Mouse (Mus musculus) kidney, embryonic 15.5 days (tissue): ENCODE results near the gene Thada. TPM values are rescaled to one million over a fixed set of nuclear protein-coding genes. Genes with fewer than 3 reads are reported as not detected.

Source experiments
- ATAC-seq: fragments of 200-750 bp; cut with Nextera tagmentation; replicated peaks from 2 replicates; pipeline ENCODE4 v1.8.0; 2017; ENCODE audit warnings: moderate TSS enrichment; ENCODE audit not compliant: low FRiP score
- H3K27ac ChIP-seq: fragments of 300-500 bp; sonication (generic); 2 replicates; pipeline ENCODE4 v1.5.1; 2015; ENCODE audit warnings: mild to moderate bottlenecking, inconsistent platforms
- H3K27me3 ChIP-seq: fragments of 300-500 bp; sonication (generic); 2 replicates; pipeline ENCODE4 v1.6.1; 2015; ENCODE audit warnings: inconsistent platforms
- H3K36me3 ChIP-seq: fragments of 300-500 bp; sonication (generic); 2 replicates; pipeline ENCODE4 v1.6.1; 2015; ENCODE audit warnings: inconsistent platforms
- H3K4me1 ChIP-seq: fragments of 300-500 bp; sonication (generic); 2 replicates; pipeline ENCODE4 v1.6.1; 2015; ENCODE audit warnings: inconsistent platforms
- H3K4me2 ChIP-seq: fragments of 300-500 bp; sonication (generic); 2 replicates; pipeline ENCODE4 v1.6.1; 2015; ENCODE audit warnings: moderate library complexity, mild to moderate bottlenecking, inconsistent platforms
- H3K4me3 ChIP-seq: fragments of 300-500 bp; sonication (generic); replicated peaks from 2 replicates; pipeline ENCODE4 v1.5.1; 2015; ENCODE audit warnings: mild to moderate bottlenecking, inconsistent platforms
- H3K9ac ChIP-seq: fragments of 300-500 bp; sonication (generic); 2 replicates; pipeline ENCODE4 v1.6.1; 2015; ENCODE audit warnings: mild to moderate bottlenecking, inconsistent platforms
- H3K9me3 ChIP-seq: fragments of 300-500 bp; sonication (generic); replicated peaks from 2 replicates; pipeline ENCODE4 v1.6.1; 2016; ENCODE audit warnings: inconsistent platforms
- WGBS: fragments of 180-500 bp; shearing (Covaris S2); methylation state at CpG from one replicate; pipeline ENCODE4 v1.1.7; 2015; ENCODE audit warnings: mixed read lengths; 5-methylcytosine and 5-hydroxymethylcytosine counted together
- polyA plus RNA-seq: library from polyadenylated mRNA; unstranded; fragments of >200 nt; fragmentation: Nextera tagmentation; extraction: Ambion mirVana; gene quantifications from 2 replicates; pipeline ENCODE4 v1.2.1, GENCODE M21; 2015

Gene Thada
- polyA plus RNA-seq, 1 experiment from 2014 or later: 10.4 TPM

DNA sequence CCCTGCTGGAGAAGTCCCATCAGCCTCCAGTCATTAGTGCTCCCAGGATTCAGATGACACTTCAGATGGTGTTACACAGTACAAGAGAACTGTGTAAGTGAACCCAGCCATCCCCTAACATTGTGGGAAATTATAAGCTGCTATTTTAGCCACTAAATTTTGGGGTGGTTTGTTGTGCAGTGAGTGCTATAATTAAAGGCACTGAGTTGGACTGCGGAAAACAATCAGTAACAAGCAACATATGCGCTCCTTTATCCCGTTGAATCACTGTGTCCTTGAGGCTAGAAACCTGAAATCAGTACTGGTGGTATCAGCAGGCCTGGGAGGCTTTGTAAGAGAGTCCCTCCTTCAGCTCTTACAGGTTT, 113.2 kb downstream of the Thada start:
- Histone ChIP-seq H3K4me1 (0 out of 2 replicates have a peak, but pooled peaks cover 3% of the 10 kb centered on the region), H3K9ac (no peak overlapping the region), H3K27me3 (no peaks in the 10 kb centered on the region), H3K36me3 (peaks cover 24% of the 10 kb centered on the region), H3K4me3 (no peak overlapping the region), H3K27ac (no peak overlapping the region), H3K9me3 (no peaks in the 10 kb centered on the region), H3K4me2 (no peak overlapping the region)
- no peak for ATAC-seq
- 88% methylated on average over 3 of the region's 3 CpGs for WGBS

GRCm38 (mm10) chr17:84351912-84352789, 113.9 kb downstream of the Thada start:
- no peak overlapping the region for H3K4me2 ChIP-seq
- no peaks in the 10 kb centered on the region for H3K9me3 ChIP-seq
- peaks cover 29% of the 10 kb centered on the region for H3K36me3 ChIP-seq
- no peak overlapping the region for H3K9ac ChIP-seq
- no peaks in the 10 kb centered on the region for H3K27me3 ChIP-seq
- no peak overlapping the region for H3K4me3 ChIP-seq
- 66% methylated on average over 9 of the region's 9 CpGs for WGBS
- ATAC-seq: no peak
- H3K27ac ChIP-seq: no peak overlapping the region
- 0 out of 2 replicates have a peak, but pooled peaks cover 3% of the 10 kb centered on the region for H3K4me1 ChIP-seq

DNA sequence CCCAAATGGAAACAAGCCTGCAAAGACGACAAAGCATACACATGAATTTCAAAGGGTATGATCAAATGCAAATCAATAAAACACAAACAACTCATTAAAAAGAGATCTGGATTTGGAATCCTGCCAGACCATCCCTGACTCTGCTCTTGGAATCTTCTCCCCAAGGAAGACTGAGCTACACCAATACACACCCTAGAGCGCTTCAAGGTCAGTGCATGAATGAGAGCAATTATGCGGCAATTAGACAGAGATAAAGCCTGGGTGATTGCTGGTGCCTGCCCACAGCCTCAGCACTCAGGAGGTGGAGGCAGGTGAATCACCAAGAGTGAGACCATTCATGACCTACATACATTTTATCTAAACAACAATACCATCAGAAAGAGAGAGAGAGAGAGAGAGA, 114.7 kb downstream of the Thada start:
- ATAC-seq: no peak
- Histone ChIP-seq H3K4me1 (0 out of 2 replicates have a peak, but pooled peaks cover 3% of the 10 kb centered on the region), H3K4me3 (no peak overlapping the region), H3K4me2 (no peak overlapping the region), H3K9me3 (no peaks in the 10 kb centered on the region), H3K27ac (no peak overlapping the region), H3K9ac (no peak overlapping the region), H3K27me3 (no peaks in the 10 kb centered on the region), H3K36me3 (peaks cover 38% of the 10 kb centered on the region)
- WGBS: 68% methylated on average over 3 of the region's 3 CpGs

GRCm38 (mm10) chr17:84348865-84349264, 117.1 kb downstream of the Thada start:
- Histone ChIP-seq H3K27me3 (no peaks in the 10 kb centered on the region), H3K9ac (no peak overlapping the region), H3K4me2 (no peak overlapping the region), H3K4me1 (0 out of 2 replicates have a peak, but pooled peaks cover 3% of the 10 kb centered on the region), H3K36me3 (peaks cover 35% of the 10 kb centered on the region), H3K9me3 (no peaks in the 10 kb centered on the region), H3K4me3 (no peak overlapping the region), H3K27ac (no peak overlapping the region)
- 86% methylated on average over 3 of the region's 3 CpGs for WGBS
- ATAC-seq: no peak

DNA sequence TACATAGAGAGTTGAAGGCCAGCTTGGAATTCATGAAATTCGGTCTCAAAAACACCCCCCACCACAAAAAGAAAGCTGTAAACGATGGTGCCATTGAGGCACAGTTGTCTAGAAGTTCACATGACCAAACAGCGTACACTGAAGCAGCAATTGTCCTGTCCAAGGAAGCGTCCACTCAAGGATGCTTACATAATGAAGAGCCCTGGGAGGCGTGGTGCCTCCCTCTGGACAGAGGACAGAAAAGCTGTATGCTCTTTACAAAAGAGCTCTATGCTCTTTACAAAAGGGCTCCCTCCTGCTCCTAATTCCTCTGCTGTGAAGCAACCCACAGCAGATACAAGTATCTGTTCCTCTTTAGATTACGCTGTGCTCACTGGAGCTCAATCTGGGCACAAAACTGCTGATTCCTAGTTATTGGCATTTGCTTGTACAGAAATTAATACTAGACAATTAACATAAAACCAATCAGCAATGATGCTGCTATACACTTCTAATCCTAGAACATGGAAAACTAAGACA, 123.6 kb downstream of the Thada start:
- Histone ChIP-seq H3K4me3 (no peak overlapping the region), H3K9me3 (no peaks in the 10 kb centered on the region), H3K27ac (no peak overlapping the region), H3K4me1 (no peaks in the 10 kb centered on the region), H3K36me3 (peaks cover 13% of the 10 kb centered on the region), H3K27me3 (no peaks in the 10 kb centered on the region), H3K4me2 (no peak overlapping the region), H3K9ac (no peak overlapping the region)
- ATAC-seq: no peak
- 86% methylated on average over 6 of the region's 6 CpGs for WGBS

DNA sequence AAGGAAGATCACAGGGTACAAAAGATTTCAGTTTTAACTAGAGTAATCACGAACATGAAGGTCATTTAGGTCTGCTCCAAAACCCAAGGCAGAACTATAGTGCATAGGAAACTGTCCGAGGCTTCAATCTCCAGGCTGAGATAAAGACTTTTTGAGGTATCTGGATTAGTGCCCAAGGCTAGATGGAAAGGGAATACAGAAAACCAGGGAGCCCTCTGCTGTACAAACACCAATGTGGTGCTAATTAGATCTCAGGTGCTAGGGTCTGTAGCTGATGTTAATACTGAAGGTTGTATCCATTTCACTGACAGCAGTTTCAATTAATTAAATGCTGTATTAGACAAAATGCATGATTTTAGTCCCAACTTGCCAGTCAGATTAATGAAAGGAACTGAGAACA, 124.3 kb downstream of the Thada start:
- ATAC-seq: no peak
- no peaks in the 10 kb centered on the region for H3K27me3 ChIP-seq
- H3K36me3 ChIP-seq: peaks cover 8% of the 10 kb centered on the region
- no peaks in the 10 kb centered on the region for H3K4me1 ChIP-seq
- 73% methylated on average over 2 of the region's 2 CpGs for WGBS
- no peak overlapping the region for H3K27ac ChIP-seq
- H3K9me3 ChIP-seq: no peaks in the 10 kb centered on the region
- H3K4me2 ChIP-seq: no peak overlapping the region
- no peak overlapping the region for H3K9ac ChIP-seq
- H3K4me3 ChIP-seq: no peak overlapping the region

DNA sequence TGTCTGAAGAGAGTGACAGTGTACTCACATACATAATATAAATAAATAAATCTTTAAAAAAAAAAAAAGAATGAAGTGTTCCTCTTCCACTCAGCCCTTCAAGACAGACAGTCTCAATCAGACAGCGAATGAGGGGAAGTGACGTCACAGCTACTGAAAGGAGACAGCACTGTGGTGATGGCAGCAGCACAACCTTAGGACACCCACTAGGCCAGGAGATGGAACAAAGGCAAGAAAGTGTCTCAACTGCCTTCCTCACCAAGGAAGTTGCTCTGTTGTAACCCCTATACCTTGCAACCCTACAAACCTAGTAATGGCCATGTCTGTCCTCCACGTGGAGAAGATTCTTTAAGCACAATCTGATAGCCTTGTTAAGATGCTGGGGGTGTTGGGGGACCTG, 125.4 kb downstream of the Thada start:
- no peak overlapping the region for H3K9ac ChIP-seq
- 97% methylated on average over 3 of the region's 3 CpGs for WGBS
- H3K27ac ChIP-seq: no peak overlapping the region
- no peak overlapping the region for H3K4me2 ChIP-seq
- no peaks in the 10 kb centered on the region for H3K27me3 ChIP-seq
- ATAC-seq: no peak
- H3K36me3 ChIP-seq: peaks cover 10% of the 10 kb centered on the region
- H3K4me1 ChIP-seq: no peaks in the 10 kb centered on the region
- H3K4me3 ChIP-seq: no peak overlapping the region
- no peaks in the 10 kb centered on the region for H3K9me3 ChIP-seq

GRCm38 (mm10) chr17:84335996-84336395, 130.0 kb downstream of the Thada start:
- Histone ChIP-seq H3K9ac (no peak overlapping the region), H3K4me1 (no peaks in the 10 kb centered on the region), H3K4me3 (no peak overlapping the region), H3K36me3 (peaks cover 23% of the 10 kb centered on the region), H3K27ac (no peak overlapping the region), H3K4me2 (no peak overlapping the region), H3K27me3 (no peaks in the 10 kb centered on the region), H3K9me3 (no peaks in the 10 kb centered on the region)
- WGBS: 56% methylated on average over 1 of the region's 1 CpGs
- ATAC-seq: no peak

DNA sequence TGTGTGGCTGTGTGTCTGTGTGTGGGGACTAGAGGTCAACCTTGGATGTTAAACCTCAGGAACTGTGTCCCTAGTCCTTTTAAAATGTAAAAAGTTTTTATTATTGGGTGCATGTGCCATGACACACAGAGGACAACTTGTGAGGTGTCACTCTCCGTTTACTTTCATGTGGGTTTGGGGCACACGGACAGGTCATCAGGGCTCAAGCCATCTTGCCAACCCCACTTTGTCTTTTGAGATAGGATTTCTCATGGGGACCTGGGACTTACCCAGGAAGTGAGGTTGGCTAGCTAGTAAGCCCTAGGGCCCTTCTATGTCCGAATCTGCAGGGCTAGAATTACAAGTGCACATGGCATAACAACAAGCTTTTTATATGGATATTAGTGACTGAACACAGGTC, 130.9 kb downstream of the Thada start:
- Histone ChIP-seq H3K36me3 (peaks cover 23% of the 10 kb centered on the region), H3K4me1 (no peaks in the 10 kb centered on the region), H3K9ac (no peak overlapping the region), H3K4me2 (no peak overlapping the region), H3K27me3 (no peaks in the 10 kb centered on the region), H3K4me3 (no peak overlapping the region), H3K27ac (no peak overlapping the region), H3K9me3 (no peaks in the 10 kb centered on the region)
- WGBS: 77% methylated on average over 3 of the region's 3 CpGs
- ATAC-seq: no peak

DNA sequence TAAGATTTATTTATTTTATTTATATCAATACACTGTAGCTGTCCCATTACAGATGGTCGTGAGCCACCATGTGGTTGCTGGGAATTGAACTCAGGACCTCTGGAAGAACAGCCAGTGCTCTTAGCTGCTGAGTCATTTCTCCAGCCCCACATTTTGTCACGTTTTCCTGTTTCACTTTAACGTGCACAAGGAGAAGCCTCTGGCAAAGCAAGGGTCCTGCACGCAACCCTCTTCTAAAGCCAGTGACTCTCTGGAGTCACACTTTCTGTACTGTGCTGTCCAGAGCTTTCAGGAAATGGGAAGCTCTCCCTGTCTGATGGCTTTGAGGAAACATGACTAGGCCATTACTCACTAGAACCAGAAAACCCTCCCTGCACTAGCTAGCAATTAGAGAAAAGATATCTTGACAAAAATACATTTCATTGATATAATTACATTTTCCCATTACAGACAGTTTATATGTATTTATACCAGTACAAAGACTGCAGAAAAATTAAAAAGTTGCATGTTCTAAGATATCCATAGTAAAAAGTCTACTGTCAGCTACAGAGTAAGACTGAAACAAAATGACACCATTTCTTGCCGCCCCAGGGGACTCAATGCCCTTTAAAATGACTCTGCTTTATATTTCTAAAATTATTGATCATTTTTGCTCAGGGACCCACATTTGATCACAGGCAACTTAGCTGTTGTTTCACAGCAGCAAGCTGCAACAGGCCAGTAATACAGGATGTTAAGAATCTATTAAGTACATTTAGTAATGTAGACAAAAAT, 131.6 kb downstream of the Thada start:
- no peak overlapping the region for H3K9ac ChIP-seq
- peaks cover 23% of the 10 kb centered on the region for H3K36me3 ChIP-seq
- no peaks in the 10 kb centered on the region for H3K9me3 ChIP-seq
- ATAC-seq: no peak
- WGBS: 77% methylated on average over 5 of the region's 5 CpGs
- no peak overlapping the region for H3K27ac ChIP-seq
- H3K4me3 ChIP-seq: no peak overlapping the region
- H3K27me3 ChIP-seq: no peaks in the 10 kb centered on the region
- H3K4me2 ChIP-seq: no peak overlapping the region
- no peaks in the 10 kb centered on the region for H3K4me1 ChIP-seq

DNA sequence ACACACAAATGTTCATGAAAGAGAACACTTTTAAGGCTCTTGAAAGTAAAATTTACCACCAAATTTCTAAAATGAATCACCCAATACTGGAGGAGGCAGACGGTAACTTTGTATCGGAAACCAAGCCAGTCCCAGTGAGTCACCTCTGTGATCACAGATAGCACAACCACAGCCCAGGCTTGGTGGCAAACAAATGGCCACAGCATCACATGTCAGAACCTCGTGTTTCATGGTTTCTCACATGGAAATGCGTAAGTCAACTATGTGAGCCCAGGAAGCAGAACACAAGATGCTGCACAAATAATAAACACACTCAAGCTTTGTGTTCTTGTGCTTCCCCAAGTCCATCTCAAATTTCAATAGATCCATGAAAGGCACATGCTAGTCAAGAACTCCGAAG, 133.1 kb downstream of the Thada start:
- Histone ChIP-seq H3K9me3 (no peaks in the 10 kb centered on the region), H3K4me2 (no peak overlapping the region), H3K9ac (no peak overlapping the region), H3K4me1 (no peaks in the 10 kb centered on the region), H3K27me3 (no peaks in the 10 kb centered on the region), H3K36me3 (peaks cover 23% of the 10 kb centered on the region), H3K27ac (no peak overlapping the region), H3K4me3 (no peak overlapping the region)
- 89% methylated on average over 5 of the region's 5 CpGs for WGBS
- no peak for ATAC-seq

DNA sequence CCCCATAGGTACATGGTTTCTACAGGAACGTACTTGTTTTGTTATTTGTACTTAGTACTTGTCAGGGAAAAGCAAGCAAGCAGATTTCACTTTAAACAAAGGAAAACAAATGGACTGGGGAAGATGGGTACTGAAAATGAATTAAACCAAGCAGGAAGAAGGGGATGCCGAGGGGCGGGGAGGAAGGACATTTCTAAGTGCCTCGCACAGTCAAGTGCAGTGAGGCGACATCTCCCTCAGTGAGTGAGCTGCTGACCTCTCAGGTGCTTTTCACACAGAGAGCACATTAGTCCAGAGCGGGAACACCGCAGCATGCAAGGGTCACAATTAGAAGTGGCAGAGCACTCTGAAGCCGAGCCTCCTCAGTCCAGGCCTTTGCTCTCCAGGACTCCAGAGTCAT, 135.0 kb downstream of the Thada start:
- Histone ChIP-seq H3K4me2 (no peak overlapping the region), H3K9me3 (no peaks in the 10 kb centered on the region), H3K36me3 (peaks cover 16% of the 10 kb centered on the region), H3K4me3 (no peak overlapping the region), H3K9ac (no peak overlapping the region), H3K27ac (no peak overlapping the region), H3K27me3 (no peaks in the 10 kb centered on the region), H3K4me1 (peaks cover 2% of the 10 kb centered on the region; the same call in 1 of the 2 replicates)
- ATAC-seq: no peak
- WGBS: 70% methylated on average over 8 of the region's 8 CpGs
